Mouse (Mus musculus): ENCODE measurements around the gene Tubb4b.

GRCm38 (mm10) chr2:25267746-25268309, 43.3 kb upstream of the Tubb4b start:
- TF ChIP-seq TBP (conservative IDR thresholded peaks at IDR 0.05; ENCODE audit: low read depth, low read length): no peak
- TF ChIP-seq MAZ (IDR thresholded peaks at IDR 0.05; ENCODE audit: low read depth, low read length): no peak
- no peak for TF ChIP-seq NELFE (IDR thresholded peaks at IDR 0.05; ENCODE audit: low read depth, low read length)
- TF ChIP-seq MAFK (IDR thresholded peaks at IDR 0.05; ENCODE audit: insufficient replicate concordance, low read length): no peak
- TF ChIP-seq KAT2A (IDR thresholded peaks at IDR 0.05; ENCODE audit: insufficient replicate concordance, low read length): no peak
- no peak for TF ChIP-seq UBTF (IDR thresholded peaks at IDR 0.05; ENCODE audit: low read depth, low read length)
- no peak for TF ChIP-seq CTCF (conservative IDR thresholded peaks at IDR 0.05 in 1 of 2, IDR thresholded peaks at IDR 0.05 in 1 of 2; ENCODE audit: low read depth in 2 of 2, low read length in 2 of 2)
- no peak for TF ChIP-seq JUND (conservative IDR thresholded peaks at IDR 0.05; ENCODE audit: low read depth, low read length)
- TF ChIP-seq E2F4 (IDR thresholded peaks at IDR 0.05; ENCODE audit: insufficient replicate concordance, low read depth, low read length): no peak

All from CH12.LX (cell line).